Mouse (Mus musculus): ENCODE measurements around the gene Atp6ap2. TPM values are rescaled to one million over a fixed set of nuclear protein-coding genes. Genes with fewer than 3 reads are reported as not detected.

Gene Atp6ap2
- polyA plus RNA-seq, 1 experiment, result 163 TPM

Other genes starting within 250 kb of the Atp6ap2 start
- gene 1810030O07Rik, start 85.9 kb downstream of the Atp6ap2 start, polyA plus RNA-seq (2012; rRNA removed), result 22.7 and 24.0 TPM in 2 replicates
- gene Med14, start 174.3 kb downstream of the Atp6ap2 start, polyA plus RNA-seq (2012; rRNA removed), result 34.5 and 35.2 TPM in 2 replicates

Measured in frontal cortex, adult 2 months (tissue).